Mouse (Mus musculus) CH12.LX (cell line): ENCODE results near the gene Kirrel3. TPM values are rescaled to one million over a fixed set of nuclear protein-coding genes. Genes with fewer than 3 reads are reported as not detected.

Source experiments
- DNase-seq: peaks from one replicate; pipeline ENCODE4 v3.0.0-alpha.2; 2013; ENCODE audit errors: extremely low read depth
- H3K27ac ChIP-seq: 2 replicates; pipeline ENCODE4 v1.5.1; 2012; ENCODE audit warnings: low read depth, mild to moderate bottlenecking, control low read depth, moderate library complexity; ENCODE audit not compliant: insufficient read depth
- H3K27me3 ChIP-seq: replicated peaks from 2 replicates; pipeline ENCODE3; 2012; ENCODE audit warnings: inconsistent platforms
- H3K36me3 ChIP-seq, 2 experiments: replicated peaks in 1 of 2; 2 replicates each; pipeline versions ENCODE3 to v1.6.1; 2012; ENCODE audit warnings: inconsistent platforms in 1 of 2, low read length in 1 of 2, mild to moderate bottlenecking in 1 of 2, mixed read lengths in 1 of 2, moderate library complexity in 1 of 2; ENCODE audit not compliant: control insufficient read depth in 1 of 2, insufficient read depth in 1 of 2
- H3K4me1 ChIP-seq, 2 experiments: 2 replicates each; pipeline ENCODE4 v1.6.1; 2012; ENCODE audit warnings: inconsistent platforms in 1 of 2, moderate library complexity in 1 of 2; ENCODE audit not compliant: insufficient read depth in 2 of 2, control insufficient read depth in 1 of 2
- H3K4me2 ChIP-seq: 2 replicates; pipeline ENCODE4 v1.6.1; 2012; ENCODE audit warnings: low read depth, mild to moderate bottlenecking, control low read depth; ENCODE audit not compliant: poor library complexity, insufficient read depth, severe bottlenecking
- H3K4me3 ChIP-seq, 3 experiments: fragments of 150-350 bp in 1 of 3; sonication (generic) in 1 of 3; replicated peaks in 1 of 3; 2 replicates each; pipeline versions ENCODE3 to v1.5.1; 2011 to 2012; ENCODE audit warnings: low read depth in 2 of 3, low read length in 2 of 3, mild to moderate bottlenecking in 2 of 3, moderate library complexity in 2 of 3, control low read depth in 1 of 3, improper control_type of control experiment in 1 of 3, inconsistent platforms in 1 of 3, mixed read lengths in 1 of 3; ENCODE audit not compliant: poor library complexity in 1 of 3
- H3K79me2 ChIP-seq: replicated peaks from 2 replicates; pipeline ENCODE4 v1.6.1; 2012; ENCODE audit warnings: mild to moderate bottlenecking, moderate library complexity; ENCODE audit not compliant: control insufficient read depth, poor library complexity, insufficient read depth, severe bottlenecking; ENCODE audit errors: extremely low read depth
- H3K9ac ChIP-seq: 2 replicates; pipeline ENCODE4 v1.6.1; 2012; ENCODE audit warnings: low read depth, mild to moderate bottlenecking, control low read depth, moderate library complexity; ENCODE audit not compliant: insufficient read depth
- H3K9me3 ChIP-seq: replicated peaks from 2 replicates; pipeline ENCODE3; 2012; ENCODE audit warnings: low read length, inconsistent platforms, mixed read lengths
- BHLHE40 ChIP-seq: IDR thresholded peaks from 2 replicates; pipeline ENCODE4 v1.6.1; 2011; ENCODE audit warnings: mild to moderate bottlenecking, low read depth, low read length, improper control_type of control experiment
- CHD2 ChIP-seq: IDR thresholded peaks from 2 replicates; pipeline ENCODE4 v1.6.1; 2011; ENCODE audit warnings: low read length, improper control_type of control experiment
- E2F4 ChIP-seq: IDR thresholded peaks from 2 replicates; pipeline ENCODE4 v1.6.1; 2011; ENCODE audit warnings: low read depth, low read length, improper control_type of control experiment; ENCODE audit not compliant: insufficient replicate concordance
- EP300 ChIP-seq: IDR thresholded peaks from 2 replicates; pipeline ENCODE4 v1.6.1; 2011; ENCODE audit warnings: low read length, improper control_type of control experiment
- ETS1 ChIP-seq: conservative IDR thresholded peaks from 2 replicates; pipeline ENCODE4 v1.6.1; 2012; ENCODE audit warnings: low read depth, mild to moderate bottlenecking, inconsistent platforms, low read length, improper control_type of control experiment, moderate library complexity
- GABPA ChIP-seq: IDR thresholded peaks from 2 replicates; pipeline ENCODE4 v1.6.1; 2012; ENCODE audit warnings: low read depth, low read length, improper control_type of control experiment, inconsistent platforms; ENCODE audit not compliant: insufficient replicate concordance
- HCFC1 ChIP-seq: IDR thresholded peaks from 2 replicates; pipeline ENCODE4 v1.6.1; 2012; ENCODE audit warnings: low read depth, mild to moderate bottlenecking, inconsistent platforms, low read length, improper control_type of control experiment
- JUND ChIP-seq: conservative IDR thresholded peaks from 2 replicates; pipeline ENCODE4 v1.6.1; 2011; ENCODE audit warnings: low read depth, low read length, improper control_type of control experiment
- KAT2A ChIP-seq: IDR thresholded peaks from 2 replicates; pipeline ENCODE4 v1.6.1; 2012; ENCODE audit warnings: low read length, improper control_type of control experiment, inconsistent platforms; ENCODE audit not compliant: insufficient replicate concordance
- MAX ChIP-seq: IDR thresholded peaks from 2 replicates; pipeline ENCODE4 v1.6.1; 2011; ENCODE audit warnings: low read length, improper control_type of control experiment
- MEF2A ChIP-seq: IDR thresholded peaks from 2 replicates; pipeline ENCODE4 v1.6.1; 2014; ENCODE audit warnings: low read depth, mild to moderate bottlenecking, inconsistent platforms, low read length, improper control_type of control experiment, borderline replicate concordance
- MXI1 ChIP-seq: IDR thresholded peaks from 2 replicates; pipeline ENCODE4 v1.6.1; 2011; ENCODE audit warnings: mild to moderate bottlenecking, low read depth, low read length, improper control_type of control experiment
- MYC ChIP-seq: IDR thresholded peaks from 2 replicates; pipeline ENCODE4 v1.6.1; 2011; ENCODE audit warnings: low read depth, mild to moderate bottlenecking, improper control_type of control experiment, low read length
- NRF1 ChIP-seq: IDR thresholded peaks from 2 replicates; pipeline ENCODE4 v1.6.1; 2014; ENCODE audit warnings: low read depth, mild to moderate bottlenecking, inconsistent platforms, low read length, improper control_type of control experiment, moderate library complexity
- PAX5 ChIP-seq: IDR thresholded peaks from 2 replicates; pipeline ENCODE4 v1.6.1; 2012; ENCODE audit warnings: low read length, inconsistent platforms, mixed read lengths
- POLR2A ChIP-seq: IDR thresholded peaks from 2 replicates; pipeline ENCODE4 v1.6.1; 2011; ENCODE audit warnings: low read depth, mild to moderate bottlenecking, improper control_type of control experiment, low read length
- RAD21 ChIP-seq: IDR thresholded peaks from 2 replicates; pipeline ENCODE4 v1.6.1; 2011; ENCODE audit warnings: low read depth, mild to moderate bottlenecking, low read length, improper control_type of control experiment, moderate library complexity
- RCOR1 ChIP-seq: conservative IDR thresholded peaks from 2 replicates; pipeline ENCODE4 v1.6.1; 2012; ENCODE audit warnings: low read depth, mild to moderate bottlenecking, inconsistent platforms, low read length, improper control_type of control experiment
- SIN3A ChIP-seq: IDR thresholded peaks from 2 replicates; pipeline ENCODE4 v1.6.1; 2012; ENCODE audit warnings: low read length, improper control_type of control experiment, inconsistent platforms
- UBTF ChIP-seq: IDR thresholded peaks from 2 replicates; pipeline ENCODE4 v1.6.1; 2012; ENCODE audit warnings: low read depth, mild to moderate bottlenecking, inconsistent platforms, low read length, improper control_type of control experiment, moderate library complexity
- USF1 ChIP-seq: IDR thresholded peaks from 2 replicates; pipeline ENCODE4 v1.6.1; 2014; ENCODE audit warnings: low read depth, mild to moderate bottlenecking, inconsistent platforms, low read length, improper control_type of control experiment
- USF2 ChIP-seq: conservative IDR thresholded peaks from 2 replicates; pipeline ENCODE4 v1.6.1; 2011; ENCODE audit warnings: low read depth, low read length, improper control_type of control experiment
- ZC3H11A ChIP-seq: IDR thresholded peaks from 2 replicates; pipeline ENCODE4 v1.6.1; 2012; ENCODE audit warnings: low read depth, mild to moderate bottlenecking, inconsistent platforms, low read length, improper control_type of control experiment
- ZNF384 ChIP-seq: IDR thresholded peaks from 2 replicates; pipeline ENCODE4 v1.6.1; 2012; ENCODE audit warnings: low read depth, low read length, improper control_type of control experiment, inconsistent platforms
- dilution Hi-C: fragments of 300-500 bp; cut with MboI; formaldehyde crosslinking; loops from 2 replicates; pipeline ENCODE4 v1.14.3; 2020; ENCODE audit warnings: low sequenced_read_pairs; ENCODE audit not compliant: extremely low pct_unique_long_range_greater_than_20kb, extremely low pct_ligation_motif_present
- in situ Hi-C: fragments of 300-500 bp; cut with MboI; formaldehyde crosslinking; loops from 3 replicates; pipeline ENCODE4 v1.14.3; 2019; ENCODE audit warnings: low sequenced_read_pairs, low pct_ligation_motif_present, low pct_unique_long_range_greater_than_20kb, mixed read lengths
- polyA plus RNA-seq: library from polyadenylated mRNA; unstranded; fragments of >175 nt; gene quantifications from 2 replicates; pipeline ENCODE4 v1.2.1, GENCODE M21; 2012; ENCODE audit warnings: low read depth; ENCODE audit not compliant: insufficient read length
- total RNA-seq, 2 experiments: library from RNA; depleted of rRNA; stranded (reverse); fragments of 300-350 nt in 1 of 2; fragments of >200 nt in 1 of 2; gene quantifications; 2 replicates each; pipeline ENCODE4 v1.2.3; 2012 to 2014

Gene Kirrel3
- total and polyA plus RNA-seq, 3 experiments: not detected

DNA sequence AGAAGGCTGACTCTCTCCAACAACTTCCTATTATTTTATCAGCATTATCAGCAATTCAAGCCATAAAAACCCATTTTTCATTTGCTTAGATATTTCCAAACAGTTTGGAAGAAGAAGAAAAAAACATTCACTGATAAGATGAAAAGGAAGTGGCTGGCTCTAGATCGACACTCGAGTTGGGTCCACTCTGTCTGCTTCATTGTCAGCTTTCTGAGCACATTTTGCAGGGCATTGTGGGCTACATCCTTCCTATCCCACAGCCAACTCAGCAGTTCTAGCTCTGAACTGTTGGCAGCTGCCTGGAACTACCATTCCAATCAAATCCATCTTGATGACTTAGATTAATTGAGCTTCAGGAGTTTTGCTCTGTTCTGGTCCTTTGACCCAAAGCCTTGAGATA, 40.0 kb downstream of the Kirrel3 start:
- no peaks in the 10 kb centered on the region for H3K9me3 ChIP-seq
- H3K36me3 ChIP-seq: no peaks in the 10 kb centered on the region
- no peaks in the 10 kb centered on the region for H3K79me2 ChIP-seq
- in situ Hi-C loops (no loop called here), dilution Hi-C loops (no loop called here)
- no peak overlapping the region for H3K4me2 ChIP-seq
- no peak overlapping the region for H3K27ac ChIP-seq
- no peaks in the 10 kb centered on the region for H3K27me3 ChIP-seq
- H3K4me1 ChIP-seq: peaks cover 0 to 15% of the 10 kb centered on the region in 2 experiments; a peak in 2 of 4 replicates
- no peak overlapping the region for H3K9ac ChIP-seq
- TF ChIP-seq MXI1: no peak
- no peak for TF ChIP-seq PAX5
- TF ChIP-seq MAX: no peak
- TF ChIP-seq NRF1: no peak
- TF ChIP-seq UBTF: no peak
- no peak for TF ChIP-seq USF1
- no peak for TF ChIP-seq USF2
- TF ChIP-seq EP300: no peak
- no peak for TF ChIP-seq E2F4
- no peak for TF ChIP-seq ETS1
- TF ChIP-seq SIN3A: no peak
- no peak for TF ChIP-seq BHLHE40
- TF ChIP-seq MYC: no peak
- H3K4me3 ChIP-seq: no peak overlapping the region
- no peak for DNase-seq

DNA sequence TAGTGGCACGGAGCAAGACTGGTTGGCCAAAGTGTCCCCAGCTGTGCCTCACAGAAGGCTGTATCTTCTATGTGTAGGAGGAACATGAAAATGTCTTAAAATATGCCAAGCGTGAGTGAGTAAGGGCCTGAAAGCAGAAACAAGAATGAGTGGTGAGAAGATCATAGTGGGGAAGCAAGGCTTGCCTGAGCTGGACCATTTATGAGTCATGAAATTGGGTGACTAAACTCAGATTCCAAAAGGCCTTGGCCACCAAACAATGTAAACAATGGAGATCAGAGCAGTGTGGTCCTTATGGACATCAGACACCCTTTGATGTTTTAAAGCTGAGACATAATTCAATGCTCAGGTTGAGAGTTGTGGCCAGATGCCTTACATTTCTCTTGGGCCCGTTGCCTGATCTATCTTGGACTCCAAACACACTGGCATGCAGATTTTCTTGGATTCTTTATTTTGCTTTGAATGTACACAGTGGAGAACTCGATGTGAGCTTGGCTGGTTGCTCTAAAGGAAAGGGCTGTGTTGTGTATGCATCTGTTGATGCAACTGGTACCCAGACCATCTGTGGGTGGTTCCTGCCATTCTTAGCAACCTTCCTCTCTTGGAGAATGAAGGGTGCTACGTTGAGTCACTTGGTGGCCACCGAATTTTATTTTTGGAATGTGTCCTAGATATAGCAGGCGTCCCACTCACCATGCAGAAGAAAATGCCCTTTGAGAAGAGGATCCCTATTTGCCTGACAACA, 53.1 kb downstream of the Kirrel3 start:
- H3K9ac ChIP-seq: no peak overlapping the region
- no peaks in the 10 kb centered on the region for H3K36me3 ChIP-seq
- TF ChIP-seq HCFC1 (no peak), RAD21 (no peak), GABPA (no peak), CHD2 (no peak), KAT2A (no peak), JUND (no peak), ZNF384 (no peak), MEF2A (no peak), POLR2A (no peak), ZC3H11A (no peak), RCOR1 (no peak), MAX (no peak), USF1 (no peak)
- H3K27me3 ChIP-seq: peaks cover 44% of the 10 kb centered on the region
- no peak for DNase-seq
- dilution Hi-C loops (no loop called here), in situ Hi-C loops (no loop called here)
- no peaks in the 10 kb centered on the region for H3K79me2 ChIP-seq
- no peaks in the 10 kb centered on the region for H3K9me3 ChIP-seq
- no peak overlapping the region for H3K4me2 ChIP-seq
- no peak overlapping the region for H3K4me3 ChIP-seq
- no peaks in the 10 kb centered on the region for H3K4me1 ChIP-seq
- H3K27ac ChIP-seq: no peak overlapping the region
